Mouse (Mus musculus) neural tube, embryonic 15.5 days (tissue): ENCODE measurements at regions not wholly inside any gene's neighbourhood (a gene's known extent, or its start where the extent isn't known, plus 50 kb on each side); places are given as distances from the start of the nearest gene placed in this dataset.
A peak's percentile ranks its signal among the peaks of the same experiment; 100 is the strongest.

Source experiments
- ATAC-seq: fragments of 200-750 bp; cut with Nextera tagmentation; 2 replicates; pipeline ENCODE4 v1.8.0; 2017; ENCODE audit warnings: mild to moderate bottlenecking, moderate TSS enrichment, moderate library complexity; ENCODE audit not compliant: low FRiP score
- H3K27ac ChIP-seq: fragments of 300-500 bp; sonication (generic); replicated peaks from 2 replicates; pipeline ENCODE4 v1.5.1; 2015; ENCODE audit warnings: mild to moderate bottlenecking, inconsistent platforms
- H3K27me3 ChIP-seq: fragments of 300-500 bp; sonication (generic); replicated peaks from 2 replicates; pipeline ENCODE4 v1.6.1; 2015; ENCODE audit warnings: inconsistent platforms
- H3K36me3 ChIP-seq: fragments of 300-500 bp; sonication (generic); 2 replicates; pipeline ENCODE4 v1.6.1; 2015; ENCODE audit warnings: inconsistent platforms
- H3K4me1 ChIP-seq: fragments of 300-500 bp; sonication (generic); 2 replicates; pipeline ENCODE4 v1.6.1; 2015; ENCODE audit warnings: inconsistent platforms
- H3K4me2 ChIP-seq: fragments of 300-500 bp; sonication (generic); 2 replicates; pipeline ENCODE4 v1.6.1; 2015; ENCODE audit warnings: inconsistent platforms, mild to moderate bottlenecking, moderate library complexity
- H3K4me3 ChIP-seq: fragments of 300-500 bp; sonication (generic); replicated peaks from 2 replicates; pipeline ENCODE4 v1.5.1; 2015; ENCODE audit warnings: mild to moderate bottlenecking, inconsistent platforms
- H3K9ac ChIP-seq: fragments of 300-500 bp; sonication (generic); replicated peaks from 2 replicates; pipeline ENCODE4 v1.6.1; 2015; ENCODE audit warnings: mild to moderate bottlenecking, inconsistent platforms
- H3K9me3 ChIP-seq: fragments of 300-500 bp; sonication (generic); replicated peaks from 2 replicates; pipeline ENCODE4 v1.6.1; 2016; ENCODE audit warnings: inconsistent platforms
- WGBS: fragments of 180-500 bp; shearing (Covaris S2); methylation state at CpG from one replicate; pipeline ENCODE4 v1.1.7; 2015; ENCODE audit warnings: mixed read lengths; 5-methylcytosine and 5-hydroxymethylcytosine counted together

GRCm38 (mm10) chr17:13562974-13563373 is 197.4 kb upstream of the Afdn start:
- Histone ChIP-seq H3K9me3 (no peaks in the 10 kb centered on the region), H3K4me1 (no peaks in the 10 kb centered on the region), H3K4me2 (no peak overlapping the region), H3K27me3 (no peaks in the 10 kb centered on the region), H3K4me3 (no peak overlapping the region), H3K36me3 (no peaks in the 10 kb centered on the region), H3K9ac (no peak overlapping the region), H3K27ac (no peak overlapping the region)
- WGBS: 88% methylated on average over 2 of the region's 2 CpGs
- ATAC-seq: no peak

DNA sequence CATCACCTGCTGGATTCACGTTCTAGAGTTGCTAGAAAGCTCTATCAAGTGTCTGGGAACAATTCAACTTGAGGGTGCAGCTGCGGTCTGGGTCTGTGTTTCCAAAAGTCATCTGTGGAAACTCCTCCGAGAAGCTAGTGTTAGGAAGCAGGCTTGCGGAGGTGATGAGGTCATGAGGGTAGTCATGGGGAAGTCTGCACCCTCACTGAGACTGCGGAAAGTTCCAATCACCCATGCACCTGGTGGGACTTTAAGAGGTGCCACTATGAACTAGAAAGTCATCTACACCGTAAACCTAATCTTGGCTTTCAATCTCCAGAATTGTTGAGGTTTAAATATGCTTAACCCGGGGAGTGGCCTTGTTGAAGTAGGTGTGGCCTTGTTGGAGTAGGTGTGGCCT is 195.5 kb upstream of the Afdn start:
- ATAC-seq: no peak
- no peak overlapping the region for H3K27ac ChIP-seq
- no peaks in the 10 kb centered on the region for H3K36me3 ChIP-seq
- H3K27me3 ChIP-seq: no peaks in the 10 kb centered on the region
- no peaks in the 10 kb centered on the region for H3K4me1 ChIP-seq
- H3K4me3 ChIP-seq: no peak overlapping the region
- no peak overlapping the region for H3K4me2 ChIP-seq
- WGBS: 94% methylated on average over 7 of the region's 7 CpGs
- no peaks in the 10 kb centered on the region for H3K9me3 ChIP-seq
- H3K9ac ChIP-seq: no peak overlapping the region

GRCm38 (mm10) chr17:13566680-13567079 is 193.7 kb upstream of the Afdn start:
- no peak overlapping the region for H3K9ac ChIP-seq
- no peak for ATAC-seq
- H3K4me3 ChIP-seq: no peak overlapping the region
- H3K4me1 ChIP-seq: no peaks in the 10 kb centered on the region
- no peak overlapping the region for H3K4me2 ChIP-seq
- WGBS: 86% methylated on average over 7 of the region's 7 CpGs
- no peaks in the 10 kb centered on the region for H3K27me3 ChIP-seq
- H3K27ac ChIP-seq: no peak overlapping the region
- no peaks in the 10 kb centered on the region for H3K9me3 ChIP-seq
- H3K36me3 ChIP-seq: no peaks in the 10 kb centered on the region

DNA sequence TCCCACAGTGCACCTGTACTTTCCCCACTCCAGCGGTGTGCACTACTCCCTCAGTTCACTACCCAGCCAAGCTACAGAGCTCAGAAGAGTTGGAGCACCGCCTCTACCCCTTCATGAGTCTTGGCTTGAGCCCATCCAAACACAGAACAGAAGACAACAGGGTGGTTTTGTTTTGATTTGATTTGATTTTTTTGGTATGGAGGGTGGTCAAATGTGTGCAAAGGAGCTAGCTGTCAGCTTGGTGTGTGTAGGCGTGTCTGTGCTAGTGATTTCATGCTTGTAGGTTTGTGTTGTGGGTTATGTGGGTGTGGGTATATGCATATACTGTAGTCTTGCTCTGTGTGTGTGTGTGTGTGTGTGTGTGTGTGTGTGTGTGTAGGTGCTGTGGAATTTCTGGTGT is 193.2 kb upstream of the Afdn start:
- H3K4me3 ChIP-seq: no peak overlapping the region
- H3K36me3 ChIP-seq: no peaks in the 10 kb centered on the region
- no peaks in the 10 kb centered on the region for H3K9me3 ChIP-seq
- 88% methylated on average over 3 of the region's 3 CpGs for WGBS
- H3K4me1 ChIP-seq: no peaks in the 10 kb centered on the region
- no peak overlapping the region for H3K27ac ChIP-seq
- no peaks in the 10 kb centered on the region for H3K27me3 ChIP-seq
- H3K9ac ChIP-seq: no peak overlapping the region
- no peak overlapping the region for H3K4me2 ChIP-seq
- no peak for ATAC-seq

- Histone ChIP-seq H3K4me3 (no peak overlapping the region), H3K27ac (no peak overlapping the region), H3K4me1 (peaks cover 21% of the 10 kb centered on the region), H3K4me2 (no peak overlapping the region), H3K9ac (no peak overlapping the region), H3K36me3 (no peaks in the 10 kb centered on the region), H3K9me3 (no peaks in the 10 kb centered on the region), H3K27me3 (no peaks in the 10 kb centered on the region)
- ATAC-seq: no peak
- WGBS: 87% methylated on average over 5 of the region's 5 CpGs
Measured at GRCm38 (mm10) chr17:13570796-13571195, 189.5 kb upstream of the Afdn start.

GRCm38 (mm10) chr17:13572204-13572833 is 188.0 kb upstream of the Afdn start:
- Histone ChIP-seq H3K9ac (no peak overlapping the region), H3K9me3 (no peaks in the 10 kb centered on the region), H3K4me1 (peaks cover 21% of the 10 kb centered on the region), H3K4me3 (no peak overlapping the region), H3K4me2 (no peak overlapping the region), H3K36me3 (no peaks in the 10 kb centered on the region), H3K27me3 (no peaks in the 10 kb centered on the region), H3K27ac (no peak overlapping the region)
- 59% methylated on average over 8 of the region's 8 CpGs for WGBS
- no peak for ATAC-seq

DNA sequence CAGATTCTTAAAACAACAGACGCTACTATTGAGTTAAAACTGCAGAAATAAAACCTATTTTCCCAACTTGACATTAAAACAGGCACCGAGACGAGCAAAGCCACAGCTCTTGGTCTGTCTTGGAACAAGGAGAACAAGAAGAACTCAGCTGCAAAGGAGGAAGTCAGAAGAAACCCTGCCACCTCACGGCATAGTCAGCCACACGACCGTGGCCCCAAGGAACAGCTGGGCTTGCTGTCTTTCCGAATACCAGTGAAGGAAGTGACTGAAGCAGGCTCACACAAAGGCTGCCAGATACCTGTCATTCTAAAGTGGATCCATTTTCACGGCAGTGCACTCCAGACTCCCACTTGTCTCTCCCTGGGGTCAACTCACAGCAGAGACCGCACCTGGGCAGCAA is 187.3 kb upstream of the Afdn start:
- Histone ChIP-seq H3K27me3 (no peaks in the 10 kb centered on the region), H3K4me3 (no peak overlapping the region), H3K36me3 (no peaks in the 10 kb centered on the region), H3K27ac (no peak overlapping the region), H3K9ac (no peak overlapping the region), H3K9me3 (no peaks in the 10 kb centered on the region), H3K4me1 (peaks cover 21% of the 10 kb centered on the region), H3K4me2 (no peak overlapping the region)
- ATAC-seq: no peak
- 69% methylated on average over 9 of the region's 9 CpGs for WGBS

- Histone ChIP-seq H3K9ac (no peak overlapping the region), H3K27ac (peak overlapping the region; percentile 77), H3K27me3 (no peaks in the 10 kb centered on the region), H3K4me2 (no peak overlapping the region), H3K9me3 (no peaks in the 10 kb centered on the region), H3K36me3 (no peaks in the 10 kb centered on the region), H3K4me3 (no peak overlapping the region), H3K4me1 (peaks cover 21% of the 10 kb centered on the region)
- WGBS: 85% methylated on average over 1 of the region's 1 CpGs
- peak; percentile 12; the same call in 1 of the 2 replicates for ATAC-seq
Measured at GRCm38 (mm10) chr17:13574122-13574521, 186.2 kb upstream of the Afdn start.

GRCm38 (mm10) chr17:13574682-13575444 is 185.5 kb upstream of the Afdn start:
- H3K4me3 ChIP-seq: no peak overlapping the region
- no peak overlapping the region for H3K9ac ChIP-seq
- no peaks in the 10 kb centered on the region for H3K9me3 ChIP-seq
- H3K27ac ChIP-seq: peak overlapping the region; percentile 77
- 33% methylated on average over 13 of the region's 13 CpGs for WGBS
- no peak overlapping the region for H3K4me2 ChIP-seq
- peaks cover 21% of the 10 kb centered on the region for H3K4me1 ChIP-seq
- peak; percentile 70 for ATAC-seq
- no peaks in the 10 kb centered on the region for H3K36me3 ChIP-seq
- H3K27me3 ChIP-seq: no peaks in the 10 kb centered on the region

- Histone ChIP-seq H3K9me3 (no peaks in the 10 kb centered on the region), H3K36me3 (no peaks in the 10 kb centered on the region), H3K27me3 (no peaks in the 10 kb centered on the region), H3K4me2 (no peak overlapping the region), H3K9ac (no peak overlapping the region), H3K4me3 (no peak overlapping the region), H3K27ac (no peak overlapping the region), H3K4me1 (peaks cover 21% of the 10 kb centered on the region)
- WGBS: 63% methylated on average over 3 of the region's 3 CpGs
- ATAC-seq: no peak
Measured at GRCm38 (mm10) chr17:13577798-13578197, 182.5 kb upstream of the Afdn start.

- H3K4me3 ChIP-seq: no peak overlapping the region
- 68% methylated on average over 5 of the region's 5 CpGs for WGBS
- H3K4me1 ChIP-seq: 0 out of 2 replicates have a peak, but pooled peaks cover 6% of the 10 kb centered on the region
- no peaks in the 10 kb centered on the region for H3K27me3 ChIP-seq
- no peaks in the 10 kb centered on the region for H3K9me3 ChIP-seq
- H3K36me3 ChIP-seq: no peaks in the 10 kb centered on the region
- H3K4me2 ChIP-seq: no peak overlapping the region
- H3K9ac ChIP-seq: no peak overlapping the region
- no peak overlapping the region for H3K27ac ChIP-seq
- ATAC-seq: no peak
Measured at GRCm38 (mm10) chr17:13581214-13581920, 179.0 kb upstream of the Afdn start.
